Mouse (Mus musculus) T-cell, adult 66 days (primary cell): ENCODE data around the gene Vstm5. TPM values are rescaled to one million over a fixed set of nuclear protein-coding genes. Genes with fewer than 3 reads are reported as not detected.

Source experiments
- total RNA-seq, 2 experiments: library from RNA; stranded (reverse); gene quantifications; 3 replicates in 1 of 2; 4 replicates in 1 of 2; pipeline ENCODE4 v1.2.4; 2023

Vstm5 gene
- total RNA-seq, result not detected

DNA sequence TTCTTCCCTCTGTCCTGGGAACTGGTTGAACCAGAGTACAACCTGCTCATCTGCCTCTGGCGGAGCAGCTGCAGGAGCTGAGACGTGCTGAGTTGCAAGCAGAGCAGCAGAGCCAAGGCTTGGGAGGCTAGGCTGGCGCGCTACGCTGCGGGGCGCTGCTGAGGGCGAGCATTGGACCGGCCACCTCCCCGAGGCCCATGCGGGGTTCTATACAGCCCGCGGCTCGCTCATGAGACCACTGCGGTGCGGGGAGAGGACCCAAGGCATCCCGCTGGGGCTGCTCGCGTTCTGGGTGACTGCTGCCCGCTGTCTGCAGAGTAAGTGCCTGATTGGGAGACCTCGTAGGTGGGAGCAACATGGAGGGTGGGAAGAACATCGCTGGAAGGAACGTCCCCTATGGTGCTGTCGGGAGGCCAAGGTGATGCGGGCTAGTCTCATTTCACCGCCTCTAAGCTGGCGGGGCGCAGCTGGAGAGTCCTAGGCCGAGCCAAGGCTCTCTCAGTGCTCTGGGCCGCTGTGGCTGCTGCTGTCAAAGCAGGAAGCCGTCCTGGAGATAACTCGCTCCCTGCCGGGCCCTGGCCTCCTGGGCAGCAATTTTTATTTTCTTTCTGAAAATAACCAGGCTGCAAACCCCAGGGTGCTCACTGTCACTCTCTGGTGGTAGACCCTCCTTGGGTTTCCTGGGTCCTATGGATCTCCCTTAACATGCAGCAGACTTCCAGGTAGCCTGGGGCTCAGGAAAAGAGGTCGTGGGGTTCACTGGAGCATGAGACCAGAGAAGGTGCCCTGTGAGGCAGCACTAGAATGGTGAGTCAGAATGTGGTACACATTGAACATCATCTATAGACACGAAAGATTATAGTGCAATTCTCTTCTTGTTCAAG, at the start of gene Vstm5:
Gene Vstm5, plus strand, starts transcription at position 4 of the 884 bp plus-strand sequence.

DNA sequence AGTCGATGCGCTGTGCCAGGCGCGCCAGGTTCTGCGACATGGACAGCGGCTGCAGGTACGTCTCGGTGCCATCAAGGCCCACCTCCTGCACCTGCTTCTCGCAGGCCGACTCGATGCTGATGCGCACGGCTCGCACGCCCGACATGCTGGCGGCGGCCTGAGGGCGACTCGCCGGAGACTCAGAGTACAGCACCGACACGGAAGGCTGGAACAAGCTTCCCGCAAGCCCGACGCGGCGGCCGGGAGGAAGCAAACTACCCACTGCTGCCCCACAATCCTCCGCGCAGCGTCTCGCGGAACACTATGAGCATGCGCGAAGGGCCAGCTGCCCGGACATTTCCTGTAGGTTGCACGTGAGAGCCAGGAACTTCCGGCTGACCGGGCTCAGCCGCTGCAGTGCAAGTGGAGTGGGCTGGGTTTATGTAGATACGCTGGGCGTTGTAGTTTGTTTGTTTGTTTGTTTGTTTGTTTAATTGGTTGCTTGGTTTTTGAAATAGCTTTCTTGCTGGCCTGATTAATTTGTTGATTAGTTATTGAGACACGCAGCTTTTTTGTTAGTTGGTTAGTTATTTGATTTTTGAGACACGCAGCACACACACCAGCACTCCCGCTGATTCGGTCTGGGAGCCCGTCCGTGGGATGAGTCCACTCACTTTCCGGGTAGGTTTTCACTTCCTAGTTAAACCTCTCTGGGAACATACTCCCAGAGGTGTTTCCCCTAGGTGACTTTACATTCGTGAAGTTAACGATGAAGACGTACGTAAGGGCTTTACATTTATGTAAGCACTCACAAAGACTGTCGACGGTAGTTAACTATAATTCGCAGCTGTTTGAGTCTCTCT, 41.0 kb downstream of the Vstm5 start, which contains the start of gene Med17:
Gene Med17, minus strand, starts transcription at position 283 of the 842 bp plus-strand sequence.

GRCm38 (mm10) chr9:15305503-15306397, 66.9 kb downstream of the Vstm5 start, which contains the start of gene Taf1d:
Taf1d (plus strand) TSS chr9:15306214.

GRCm38 (mm10) chr9:15306398-15307119, 67.7 kb downstream of the Vstm5 start, which contains the start of gene 4931406C07Rik:
4931406C07Rik (minus strand) TSS chr9:15306448.

Other genes with a start within 250 kb of the Vstm5 start
- gene Panx1, start 193.6 kb upstream of the Vstm5 start, total RNA-seq, result 10 to 100 TPM; 57.5 to 75.7 TPM
- not detected for gene Hephl1, start 126.9 kb upstream of the Vstm5 start, total RNA-seq
- 10 to 100 TPM; 54.2 to 55.3 TPM for gene Med17, start 40.9 kb downstream of the Vstm5 start, total RNA-seq
- 100 to 1,000 TPM; 308 to 358 TPM for gene Taf1d, start 67.2 kb downstream of the Vstm5 start, total RNA-seq
- gene 4931406C07Rik, start 67.4 kb downstream of the Vstm5 start, total RNA-seq, result 1 to 10 TPM; 4.4 to 5.4 TPM
- gene Cep295, start 118.7 kb downstream of the Vstm5 start, total RNA-seq, result 10 to 100 TPM; 47.1 to 53.7 TPM